Mouse (Mus musculus) kidney, adult 2 months (tissue): Measurements from ENCODE around the gene Epb41.

Experiments used
- CTCF ChIP-seq: fragments of 200-500 bp; conservative IDR thresholded peaks from 2 replicates; pipeline ENCODE4 v1.5.1; 2011; ENCODE audit warnings: low read depth, mild to moderate bottlenecking, control low read depth, low read length, moderate library complexity, mixed read lengths; ENCODE audit not compliant: insufficient read depth, insufficient read length
- POLR2A ChIP-seq: fragments of 200-500 bp; IDR thresholded peaks from one replicate; pipeline ENCODE4 v1.6.1; 2011; ENCODE audit warnings: low read depth, low read length, control low read depth

DNA sequence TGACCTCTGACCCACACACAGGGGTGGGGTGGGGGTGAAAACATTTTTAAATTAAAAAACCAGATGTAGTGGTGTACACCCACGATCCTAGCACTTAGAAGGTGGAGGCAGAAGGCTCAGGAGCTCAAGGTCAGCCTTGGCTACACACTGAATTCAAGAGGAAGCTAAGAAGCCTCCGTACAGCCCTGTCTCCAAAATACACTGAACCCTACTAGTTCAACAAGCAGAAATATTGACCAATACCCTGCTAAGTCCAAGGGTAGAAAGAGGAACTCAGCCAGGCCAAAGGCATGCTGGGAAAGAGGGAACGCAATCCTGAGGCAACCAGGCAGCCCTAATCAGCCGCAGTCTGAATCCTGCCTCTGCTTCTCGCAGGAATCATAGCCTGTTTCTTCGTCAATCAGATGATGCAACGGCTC, 3.2 kb upstream of the Epb41 start:
- TF ChIP-seq POLR2A = no peak
- TF ChIP-seq CTCF = no peak
